In genomic region chr13:93191831-93192645, GRCm38 (mm10) we compare ENCODE assay signal across 8 mouse cellular contexts. TPM values are rescaled to one million over a fixed set of nuclear protein-coding genes. Genes with fewer than 3 reads are reported as not detected.
DNase-seq lines count a peak whose midpoint lies in the region; ATAC-seq and TF ChIP-seq lines count a peak whose summit lies in the region.

Gene Tent2 (minus strand): TSS chr13:93192385.

- peak; percentile 95 for ATAC-seq in Patski
- ATAC-seq in hindbrain, embryonic 13.5 days (ENCODE audit: low FRiP score): peak; percentile 99

- peaks cover 19% of the 10 kb centered on the region for H3K4me1 ChIP-seq in hindbrain, embryonic 13.5 days (replicated peaks)

- H3K36me3 ChIP-seq in hindbrain, embryonic 13.5 days: no peaks in the 10 kb centered on the region

- peak; percentile 71 for DNase-seq in Patski (ENCODE audit: low read depth, low spot score)
- peak; percentile 92 to 95 for DNase-seq in cerebellum, postnatal 14 days
- DNase-seq in frontal cortex, postnatal 14 days (ENCODE audit: low spot score in 2 of 2): peak; percentile 87 to 91
- peak; percentile 79 for DNase-seq in layer of hippocampus, postnatal 25 days (ENCODE audit: extremely low spot score in 1 of 2, low spot score in 1 of 2)
- peak; percentile 97 for DNase-seq in lung, postnatal 25 days (ENCODE audit: low spot score)
- peak; percentile 97 for DNase-seq in retina, embryonic 14.5 days (ENCODE audit: low spot score)
- DNase-seq in thymus, postnatal 4 days: peak; percentile 92

- CTCF ChIA-PET in Patski (lab: Charles Lee): no interaction called here

- H3K4me3 ChIP-seq in hindbrain, embryonic 13.5 days: peak within 1 kb of the TSS; percentile 98

- peak within 1 kb of the TSS; percentile 95 for H3K27ac ChIP-seq in hindbrain, embryonic 13.5 days

- POLR2A ChIA-PET in Patski (lab: Charles Lee): no interaction called here

- under 1% methylated on average over 71 of the region's 72 CpGs for WGBS in hindbrain, embryonic 13.5 days

- TF ChIP-seq CTCF in Patski (IDR thresholded peaks at IDR 0.05): no peak

- in situ Hi-C loops in Patski (cut with MboI; ENCODE audit: low pct_unique_long_range_greater_than_20kb): no loop called here

- H3K9me3 ChIP-seq in hindbrain, embryonic 13.5 days: no peaks in the 10 kb centered on the region

- H3K9ac ChIP-seq in hindbrain, embryonic 13.5 days: peak within 1 kb of the TSS; percentile 99

- H3K27me3 ChIP-seq in Patski: no peaks in the 10 kb centered on the region
- no peaks in the 10 kb centered on the region for H3K27me3 ChIP-seq in hindbrain, embryonic 13.5 days

- H3K4me2 ChIP-seq in hindbrain, embryonic 13.5 days: peak within 1 kb of the TSS; percentile 77

RNA-seq across cellular contexts. Expression of gene Tent2, which starts in this region (rescaled TPM):
- polyA plus RNA-seq in Patski (2021): 32.6 TPM
- 41.6 and 43.7 TPM in 2 replicates for polyA plus RNA-seq in hindbrain, embryonic 13.5 days (2015; fragmentation: Nextera tagmentation; extraction: Ambion mirVana)
- total RNA-seq in layer of hippocampus, postnatal 25 days (2021): 10 to 100 TPM; 21.4 to 23.7 TPM

Comparison
In these comparisons a context has a peak if more than half of its experiments do, and no peak if none do; other contexts are left out.
1. Peak in every context shown above with its lines: DNase-seq, ATAC-seq, H3K4me3 ChIP-seq and H3K27ac ChIP-seq.